Mouse (Mus musculus) olfactory bulb, adult 2 months (tissue): Measurements from ENCODE around the gene Pom121.

Source experiments
- CTCF ChIP-seq: fragments of 200-500 bp; IDR thresholded peaks from 2 replicates; pipeline ENCODE4 v1.5.1; 2012; ENCODE audit warnings: low read depth, mild to moderate bottlenecking, low read length, moderate library complexity; ENCODE audit not compliant: insufficient read depth
- POLR2A ChIP-seq: fragments of 200-500 bp; IDR thresholded peaks from 2 replicates; pipeline ENCODE4 v1.6.1; 2012; ENCODE audit warnings: mild to moderate bottlenecking, low read depth, low read length, moderate library complexity; ENCODE audit not compliant: insufficient read depth

- TF ChIP-seq CTCF (no peak), POLR2A (no peak)
Observed at GRCm38 (mm10) chr5:135371195-135371594, 23.2 kb downstream of the Pom121 start.
